Mouse (Mus musculus) heart, adult 8-10 months (tissue): ENCODE data around the gene 1700067K01Rik. TPM values are rescaled to one million over a fixed set of nuclear protein-coding genes. Genes with fewer than 3 reads are reported as not detected.
"Not testable (repeated sequence)": the region's sequence is repeated elsewhere in the genome, so short reads cannot be mapped to it uniquely, and the experiment has no call there.

Experiments used
- DNase-seq: peaks from one replicate; pipeline ENCODE4 v3.0.0; 2022; ENCODE audit warnings: low spot score
- total RNA-seq, 4 experiments: library from RNA; stranded (reverse); gene quantifications; 2 replicates each; pipeline ENCODE4 v1.2.4; 2022

1700067K01Rik gene
- total RNA-seq, 4 experiments from 2014 or later = 0.25 to 0.50 (median 0.33) TPM; not detected in 1

GRCm38 (mm10) chr8:83982449-83982848, 18.9 kb upstream of the 1700067K01Rik start:
- no peak for DNase-seq

- not testable (repeated sequence) for DNase-seq
Measured at GRCm38 (mm10) chr8:83983222-83983621, 18.1 kb upstream of the 1700067K01Rik start.

- DNase-seq = no peak
Measured at GRCm38 (mm10) chr8:83989243-83989642, 12.1 kb upstream of the 1700067K01Rik start.

- no peak for DNase-seq
Measured at GRCm38 (mm10) chr8:83990170-83990569, 11.1 kb upstream of the 1700067K01Rik start.

GRCm38 (mm10) chr8:83992488-83992887, 8.8 kb upstream of the 1700067K01Rik start:
- no peak for DNase-seq

- DNase-seq = no peak
Measured at GRCm38 (mm10) chr8:83994030-83994429, 7.3 kb upstream of the 1700067K01Rik start.

GRCm38 (mm10) chr8:83995973-83996372, 5.3 kb upstream of the 1700067K01Rik start:
- DNase-seq = no peak

DNA sequence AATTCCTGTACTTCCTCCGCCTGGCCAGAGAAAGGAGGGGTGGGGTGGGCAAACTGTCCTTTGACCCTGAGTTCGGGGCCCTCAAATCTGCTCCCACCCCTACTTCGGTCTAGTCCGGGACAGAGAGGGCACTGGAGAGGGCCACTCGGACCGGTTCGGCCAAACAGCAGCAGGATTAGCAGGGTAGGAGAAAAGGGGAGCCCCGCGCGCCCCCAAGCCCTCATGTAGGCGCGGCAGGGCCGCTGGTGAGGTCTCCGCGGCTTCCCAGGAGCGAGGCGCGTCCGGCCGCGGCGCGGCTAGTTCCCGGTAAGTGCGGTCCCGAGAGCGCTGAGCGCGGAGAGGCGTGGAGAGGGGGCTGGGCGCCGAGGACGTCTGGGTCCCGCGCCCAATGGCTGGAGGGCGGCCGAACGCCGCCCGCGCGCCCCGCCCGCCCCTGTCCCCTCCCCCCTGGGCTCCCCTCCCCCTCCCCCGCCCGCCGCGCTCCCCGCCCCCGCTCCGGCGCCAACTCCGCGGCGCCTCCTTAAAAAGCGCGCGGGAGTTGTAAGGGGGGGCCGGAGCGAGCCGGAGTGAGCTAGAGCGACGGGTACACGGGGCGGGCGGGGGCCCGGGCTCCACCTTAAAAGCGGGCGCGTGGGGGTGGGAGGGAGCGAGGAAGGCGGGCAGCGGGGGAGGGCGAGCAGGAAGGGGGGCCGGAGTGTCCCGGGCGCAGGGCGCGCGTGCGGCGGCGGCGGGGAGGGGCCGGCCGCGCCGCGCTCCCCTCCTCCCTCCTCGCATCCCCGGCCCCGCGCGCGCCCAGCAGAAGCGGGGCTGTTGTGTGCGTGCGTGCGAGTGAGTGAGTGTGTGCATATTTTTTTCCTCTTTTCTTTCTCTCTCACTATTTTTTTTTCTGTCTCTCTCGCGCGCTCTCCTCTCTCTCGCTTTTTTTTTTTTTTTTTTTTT, 4.5 kb upstream of the 1700067K01Rik start:
- peak; percentile 85 for DNase-seq

GRCm38 (mm10) chr8:83997511-83998141, 3.7 kb upstream of the 1700067K01Rik start, which contains the start of gene Samd1:
Gene Samd1, plus strand, starts transcription at chr8:83997672.
- DNase-seq = no peak

DNA sequence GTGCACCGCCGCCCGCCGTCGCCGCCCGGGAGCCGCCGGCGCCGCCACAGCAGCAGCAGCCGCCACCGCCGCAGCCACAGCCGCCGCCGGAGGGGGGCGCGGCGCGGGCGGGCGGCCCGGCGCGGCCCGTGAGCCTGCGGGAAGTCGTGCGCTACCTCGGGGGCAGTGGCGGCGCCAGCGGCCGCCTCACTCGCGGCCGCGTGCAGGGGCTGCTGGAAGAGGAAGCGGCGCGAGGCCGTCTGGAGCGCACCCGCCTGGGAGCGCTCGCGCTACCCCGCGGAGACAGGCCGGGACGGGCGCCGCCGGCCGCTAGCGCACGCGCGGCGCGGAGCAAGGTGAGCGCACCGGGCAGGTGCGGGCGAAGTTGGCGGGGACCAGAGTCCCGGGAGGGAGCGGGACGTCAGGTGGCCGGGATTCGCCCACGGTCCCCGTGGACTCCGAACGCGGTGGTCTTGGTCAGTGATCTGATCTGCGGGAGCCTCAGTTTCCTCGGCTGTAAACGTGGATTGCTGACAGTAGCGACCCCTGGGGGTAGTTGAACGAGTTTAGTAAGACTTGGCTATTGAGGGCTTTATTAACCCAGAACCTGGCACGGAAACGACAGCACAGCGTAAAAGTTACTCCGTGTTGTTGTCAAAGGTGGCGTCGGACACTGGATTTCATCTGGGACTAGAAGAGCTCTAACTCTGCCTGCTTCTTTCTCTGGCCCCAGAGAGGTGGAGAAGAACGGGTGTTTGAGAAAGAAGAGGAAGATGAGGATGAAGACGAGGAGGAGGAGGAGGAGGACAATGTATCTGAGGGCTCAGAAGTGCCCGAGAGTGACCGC, 2.9 kb upstream of the 1700067K01Rik start:
- no peak for DNase-seq

DNA sequence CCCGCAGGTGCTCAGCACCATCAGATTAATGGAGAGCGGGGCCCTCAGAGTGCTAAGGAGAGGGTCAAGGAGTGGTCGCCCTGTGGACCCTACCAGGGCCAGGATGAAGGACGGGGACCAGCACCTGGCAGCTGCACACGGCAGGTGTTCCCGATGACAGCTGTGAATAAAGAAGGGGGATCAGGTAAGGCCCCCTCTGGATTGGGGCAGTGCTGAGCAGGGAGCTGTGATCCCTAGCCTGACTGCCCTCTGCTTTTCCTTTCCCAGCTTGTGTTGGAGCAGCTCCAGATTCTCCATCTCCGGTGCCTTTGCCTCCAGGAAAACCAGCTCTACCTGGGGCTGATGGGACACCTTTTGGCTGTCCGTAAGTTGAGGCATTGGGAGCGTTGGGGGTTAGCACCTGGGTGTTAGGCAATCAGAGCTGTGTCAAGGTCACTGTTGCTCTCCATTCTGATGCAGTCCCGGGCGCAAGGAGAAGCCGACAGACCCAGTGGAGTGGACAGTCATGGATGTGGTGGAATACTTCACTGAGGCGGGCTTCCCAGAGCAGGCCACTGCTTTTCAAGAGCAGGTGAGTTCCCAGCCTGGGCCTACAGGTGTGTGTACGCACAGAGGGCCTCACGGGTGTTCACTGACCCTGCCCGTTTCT, 2.1 kb upstream of the 1700067K01Rik start:
- DNase-seq = no peak

DNA sequence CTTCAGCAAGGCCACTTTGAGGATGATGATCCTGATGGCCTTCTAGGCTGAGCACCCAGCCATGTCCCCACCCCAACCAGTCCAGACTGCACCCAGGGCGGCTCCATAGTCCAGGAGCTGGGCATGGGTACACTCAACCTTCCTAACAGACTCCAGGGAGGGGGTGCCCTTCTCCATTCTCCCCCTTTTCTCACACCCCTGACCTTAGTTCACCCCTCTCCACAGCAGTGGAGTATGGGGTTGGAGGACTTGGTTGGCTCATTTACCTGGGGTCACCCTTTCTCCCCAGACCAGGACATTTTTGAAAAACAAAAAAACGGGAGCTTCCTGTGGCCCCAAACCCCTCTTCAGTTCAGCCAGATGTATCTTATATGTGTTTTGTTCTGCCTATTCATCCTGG, 1.5 kb upstream of the 1700067K01Rik start:
- no peak for DNase-seq

- DNase-seq = no peak
Measured at GRCm38 (mm10) chr8:84002957-84003611, 1.8 kb downstream of the 1700067K01Rik start.

GRCm38 (mm10) chr8:84003612-84004246, 2.4 kb downstream of the 1700067K01Rik start:
- no peak for DNase-seq

- peak; percentile 94 for DNase-seq
Measured at GRCm38 (mm10) chr8:84004533-84005201, 3.4 kb downstream of the 1700067K01Rik start.

DNA sequence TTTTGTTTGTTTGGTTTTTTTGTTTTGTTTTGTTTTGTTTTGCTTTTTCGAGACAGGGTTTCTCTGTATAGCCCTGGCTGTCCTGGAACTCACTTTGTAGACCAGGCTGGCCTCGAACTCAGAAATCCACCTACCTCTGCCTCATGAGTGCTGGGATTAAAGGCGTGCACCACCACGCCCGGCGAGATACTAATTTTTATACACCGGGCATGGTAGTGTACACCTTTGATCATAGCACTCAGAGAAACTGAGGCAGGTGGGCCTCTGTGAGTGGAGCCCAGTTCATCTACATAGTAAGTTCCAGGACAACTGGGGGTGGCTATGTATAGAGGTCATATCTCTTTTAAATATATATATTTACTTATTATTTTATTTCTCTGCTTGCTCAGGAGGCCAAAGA, 4.2 kb downstream of the 1700067K01Rik start:
- DNase-seq = not testable (repeated sequence)

DNA sequence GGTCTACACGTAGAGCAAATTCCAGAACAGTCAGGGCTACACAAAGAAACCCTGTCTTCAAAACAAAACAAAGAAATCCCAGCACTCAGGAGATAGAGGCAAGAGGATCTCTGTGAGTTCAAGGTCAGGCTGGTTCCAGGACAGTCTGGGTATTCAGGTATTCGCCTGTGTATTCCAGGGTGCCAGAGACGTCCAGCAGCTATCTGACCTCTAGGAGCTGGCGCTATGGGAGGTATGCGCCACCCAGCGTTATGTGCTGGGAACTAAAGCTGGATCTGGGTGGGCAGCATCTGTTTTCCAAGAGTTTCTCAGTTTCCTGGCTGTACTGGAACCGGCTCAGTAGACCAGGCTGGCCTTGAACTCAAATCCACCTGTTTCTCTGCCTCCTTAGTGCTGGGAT, 7.1 kb downstream of the 1700067K01Rik start:
- no peak for DNase-seq

GRCm38 (mm10) chr8:84009876-84010275, 8.6 kb downstream of the 1700067K01Rik start:
- peak; percentile 88 for DNase-seq
